Mouse (Mus musculus): ENCODE data around the gene Dlgap1. TPM values are rescaled to one million over a fixed set of nuclear protein-coding genes. Genes with fewer than 3 reads are reported as not detected.
A peak's percentile ranks its signal among the peaks of the same experiment; 100 is the strongest.

Dlgap1 gene
- polyA plus RNA-seq, 1 experiment from 2014 or later: 1.1 TPM

GRCm38 (mm10) chr17:70690174-70690573, 721.3 kb downstream of the Dlgap1 start:
- H3K4me1 ChIP-seq: peaks cover 19% of the 10 kb centered on the region
- H3K9me3 ChIP-seq: no peaks in the 10 kb centered on the region
- no peaks in the 10 kb centered on the region for H3K27me3 ChIP-seq (replicated peaks; ENCODE audit: low read depth, poor library complexity, severe bottlenecking)
- WGBS: 84% methylated on average over 6 of the region's 6 CpGs
- no peak overlapping the region for H3K27ac ChIP-seq (replicated peaks)
- no peaks in the 10 kb centered on the region for H3K36me3 ChIP-seq (replicated peaks)
- H3K4me3 ChIP-seq: no peak overlapping the region
- no peak for DNase-seq (ENCODE audit: low spot score)

DNA sequence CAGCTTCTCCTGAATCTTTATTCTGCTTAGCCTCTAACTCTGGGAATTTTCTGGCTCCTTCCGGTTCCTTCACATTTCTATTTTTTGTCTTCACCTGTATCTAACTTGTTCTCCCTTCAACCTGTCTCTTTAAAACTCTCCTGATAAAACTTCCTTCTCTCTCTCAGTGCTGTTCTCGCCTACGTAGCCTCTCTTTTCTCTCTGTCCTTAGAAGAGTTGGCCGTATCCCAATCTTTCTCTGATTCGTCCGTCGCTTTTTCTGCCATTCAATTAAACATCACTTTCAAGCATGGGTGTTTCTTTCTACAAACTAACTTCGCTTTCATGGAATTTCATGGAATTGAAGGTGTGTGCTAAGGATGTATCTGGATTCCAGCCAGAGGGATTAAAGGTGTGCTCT, 721.7 kb downstream of the Dlgap1 start:
- DNase-seq (ENCODE audit: low spot score): no peak
- 91% methylated on average over 8 of the region's 8 CpGs for WGBS

GRCm38 (mm10) chr17:70706976-70707818, 738.3 kb downstream of the Dlgap1 start:
- peak overlapping the region; percentile 47 for H3K4me3 ChIP-seq
- H3K27ac ChIP-seq (replicated peaks): peak overlapping the region; percentile 15; the same call in 1 of the 2 replicates
- peaks cover 22% of the 10 kb centered on the region for H3K27me3 ChIP-seq (replicated peaks; ENCODE audit: low read depth, poor library complexity, severe bottlenecking)
- H3K36me3 ChIP-seq (replicated peaks): no peaks in the 10 kb centered on the region
- H3K4me1 ChIP-seq: peaks cover 15% of the 10 kb centered on the region
- DNase-seq (ENCODE audit: low spot score): peak; percentile 90
- WGBS: 4% methylated on average over 28 of the region's 28 CpGs
- H3K9me3 ChIP-seq: no peaks in the 10 kb centered on the region

More for the DNA sequence above, 721.7 kb downstream of the Dlgap1 start:
- Histone ChIP-seq H3K4me1 (peaks cover 15% of the 10 kb centered on the region), H3K27ac (replicated peaks) (no peak overlapping the region), H3K36me3 (replicated peaks) (no peaks in the 10 kb centered on the region), H3K9me3 (no peaks in the 10 kb centered on the region), H3K27me3 (replicated peaks; ENCODE audit: low read depth, poor library complexity, severe bottlenecking) (no peaks in the 10 kb centered on the region), H3K4me3 (no peak overlapping the region)

DNA sequence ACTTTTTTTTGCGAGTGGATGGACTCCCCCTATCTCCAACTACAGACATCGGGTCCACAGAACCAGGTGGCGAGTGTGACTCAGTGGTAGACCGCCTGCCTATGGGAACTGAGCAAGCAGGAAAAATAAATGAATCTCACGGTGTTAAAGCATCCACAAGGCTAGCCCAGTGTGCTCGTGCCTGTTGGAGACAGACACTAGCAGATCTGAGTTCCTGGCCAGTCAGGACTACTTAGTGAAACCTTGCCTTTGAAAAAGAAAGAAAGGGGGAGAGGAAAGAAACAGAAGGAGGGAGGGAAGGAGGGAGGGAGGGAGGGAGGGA, 738.9 kb downstream of the Dlgap1 start:
- Histone ChIP-seq H3K36me3 (replicated peaks) (no peaks in the 10 kb centered on the region), H3K4me1 (peaks cover 17% of the 10 kb centered on the region), H3K4me3 (peak overlapping the region; percentile 47; the same call in 1 of the 2 replicates), H3K9me3 (no peaks in the 10 kb centered on the region), H3K27me3 (replicated peaks; ENCODE audit: low read depth, poor library complexity, severe bottlenecking) (peaks cover 22% of the 10 kb centered on the region), H3K27ac (replicated peaks) (no peak overlapping the region)
- 35% methylated on average over 6 of the region's 6 CpGs for whole genome bisulfite sequencing
- peak; percentile 23 for DNase-seq (ENCODE audit: low spot score)

DNA sequence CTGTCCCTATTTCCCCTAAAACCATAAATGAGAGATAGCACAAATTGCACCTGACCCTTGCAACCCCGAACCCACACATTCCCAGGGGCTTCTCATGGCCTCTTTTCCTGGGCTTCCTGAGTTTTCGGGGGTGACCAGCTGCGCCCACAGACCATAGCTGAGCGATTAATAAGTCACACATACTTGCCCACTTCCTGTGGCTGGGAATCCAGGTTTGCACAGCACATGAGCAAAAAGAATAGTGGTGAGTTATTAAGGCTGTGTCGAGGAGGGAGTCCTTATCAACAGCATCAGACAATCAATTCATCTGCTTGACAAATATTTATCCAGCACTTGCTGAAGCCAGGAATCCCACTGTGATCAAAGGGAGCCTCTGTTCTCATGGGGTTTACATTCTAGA, 740.7 kb downstream of the Dlgap1 start:
- Histone ChIP-seq H3K27me3 (replicated peaks; ENCODE audit: low read depth, poor library complexity, severe bottlenecking) (peaks cover 22% of the 10 kb centered on the region), H3K27ac (replicated peaks) (no peak overlapping the region), H3K4me1 (peaks cover 24% of the 10 kb centered on the region), H3K4me3 (no peak overlapping the region), H3K36me3 (replicated peaks) (no peaks in the 10 kb centered on the region), H3K9me3 (no peaks in the 10 kb centered on the region)
- 72% methylated on average over 5 of the region's 5 CpGs for WGBS
- DNase-seq (ENCODE audit: low spot score): no peak

DNA sequence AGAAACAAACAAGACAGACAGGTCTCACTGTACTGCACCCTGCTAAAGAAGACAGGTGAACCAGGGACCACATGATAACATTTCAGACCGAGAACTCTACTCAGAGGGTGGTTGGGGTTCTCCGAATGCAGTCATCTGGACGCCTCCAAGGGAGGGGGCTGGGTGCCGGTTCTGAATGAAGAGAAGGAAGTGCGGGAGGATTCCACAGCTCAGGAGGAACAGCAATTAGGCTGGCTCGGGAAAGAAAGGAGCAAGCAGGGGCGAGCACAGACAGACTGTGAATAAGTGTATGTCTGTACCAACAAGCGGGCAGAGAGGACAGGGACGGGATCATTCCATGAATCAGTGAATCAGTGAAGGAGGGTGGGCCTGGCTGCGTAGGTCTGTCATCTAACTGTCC, 744.6 kb downstream of the Dlgap1 start:
- H3K27me3 ChIP-seq (replicated peaks; ENCODE audit: low read depth, poor library complexity, severe bottlenecking): peaks cover 11% of the 10 kb centered on the region; the same call in 1 of the 2 replicates
- DNase-seq (ENCODE audit: low spot score): no peak
- no peak overlapping the region for H3K27ac ChIP-seq (replicated peaks)
- peaks cover 9% of the 10 kb centered on the region; the same call in 1 of the 2 replicates for H3K4me1 ChIP-seq
- H3K36me3 ChIP-seq (replicated peaks): no peaks in the 10 kb centered on the region
- no peak overlapping the region for H3K4me3 ChIP-seq
- 62% methylated on average over 10 of the region's 10 CpGs for WGBS
- H3K9me3 ChIP-seq: no peaks in the 10 kb centered on the region

DNA sequence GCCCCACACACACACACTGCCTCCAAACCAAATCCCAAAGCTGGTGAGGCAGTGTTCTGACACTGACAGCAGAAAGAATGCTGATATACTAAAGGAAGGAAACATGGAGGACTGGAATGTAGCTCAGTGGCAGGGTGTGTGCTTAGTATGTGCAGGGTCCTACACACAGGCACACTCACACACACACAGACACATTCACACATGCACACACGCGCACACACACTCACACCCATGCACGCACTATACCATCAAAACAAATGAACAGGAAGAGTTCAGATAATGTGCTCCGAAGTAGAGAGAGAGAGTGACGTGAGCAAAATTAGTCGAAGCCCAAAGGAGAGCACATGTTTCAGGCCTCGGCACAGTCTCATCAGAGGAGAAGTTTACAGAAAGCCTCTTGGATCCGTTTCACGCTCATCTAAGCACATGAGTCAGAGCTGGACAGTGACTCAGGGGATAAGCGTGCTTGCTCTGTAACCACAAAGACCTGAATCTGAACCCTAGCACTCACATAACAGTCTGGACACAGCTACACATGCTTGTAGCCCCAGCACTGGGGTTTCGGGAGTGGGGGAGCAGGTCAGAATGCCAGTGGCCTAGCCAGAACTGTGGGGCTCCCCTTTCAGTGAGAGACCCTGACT, 750.9 kb downstream of the Dlgap1 start:
- Histone ChIP-seq H3K9me3 (no peaks in the 10 kb centered on the region), H3K4me1 (peaks cover 17% of the 10 kb centered on the region), H3K36me3 (replicated peaks) (no peaks in the 10 kb centered on the region), H3K27ac (replicated peaks) (no peak overlapping the region; the same call in 1 of the 2 replicates), H3K4me3 (no peak overlapping the region), H3K27me3 (replicated peaks; ENCODE audit: low read depth, poor library complexity, severe bottlenecking) (no peaks in the 10 kb centered on the region)
- no peak for DNase-seq (ENCODE audit: low spot score)
- WGBS: 84% methylated on average over 11 of the region's 11 CpGs

DNA sequence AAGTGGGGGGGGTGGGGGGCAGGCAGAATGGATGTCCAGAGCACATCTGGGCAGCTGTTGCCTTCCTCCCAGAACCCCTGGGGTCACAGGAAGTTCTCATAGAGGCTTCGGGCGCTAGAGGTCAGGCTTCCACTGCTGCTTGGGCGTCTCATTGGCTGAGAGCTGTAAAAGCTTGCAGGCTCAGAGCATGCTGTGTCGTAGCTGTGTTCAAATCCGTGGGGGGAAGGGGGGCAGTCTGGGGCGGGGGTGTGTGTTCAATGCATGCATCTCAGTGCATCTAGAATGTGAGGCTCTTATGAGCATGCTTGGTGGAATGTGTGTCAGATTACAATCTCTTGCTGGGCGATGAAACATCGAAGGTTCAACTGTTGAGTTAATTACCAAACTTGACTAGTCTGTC, 751.9 kb downstream of the Dlgap1 start:
- Histone ChIP-seq H3K4me3 (no peak overlapping the region), H3K4me1 (peaks cover 17% of the 10 kb centered on the region), H3K27ac (replicated peaks) (no peak overlapping the region), H3K36me3 (replicated peaks) (no peaks in the 10 kb centered on the region), H3K9me3 (no peaks in the 10 kb centered on the region), H3K27me3 (replicated peaks; ENCODE audit: low read depth, poor library complexity, severe bottlenecking) (no peaks in the 10 kb centered on the region)
- 13% methylated on average over 8 of the region's 8 CpGs for WGBS
- peak; percentile 71 for DNase-seq (ENCODE audit: low spot score)

GRCm38 (mm10) chr17:70722146-70722545, 753.3 kb downstream of the Dlgap1 start:
- Histone ChIP-seq H3K27me3 (replicated peaks; ENCODE audit: low read depth, poor library complexity, severe bottlenecking) (no peaks in the 10 kb centered on the region), H3K9me3 (no peaks in the 10 kb centered on the region), H3K36me3 (replicated peaks) (no peaks in the 10 kb centered on the region), H3K27ac (replicated peaks) (no peak overlapping the region), H3K4me1 (peaks cover 17% of the 10 kb centered on the region), H3K4me3 (no peak overlapping the region)
- no peak for DNase-seq (ENCODE audit: low spot score)
- 76% methylated on average over 3 of the region's 3 CpGs for WGBS

- H3K27ac ChIP-seq (replicated peaks): no peak overlapping the region
These were observed 759.9 kb downstream of the Dlgap1 start for GRCm38 (mm10) chr17:70728719-70729281.

GRCm38 (mm10) chr17:70734728-70735127, 765.9 kb downstream of the Dlgap1 start:
- 91% methylated on average over 3 of the region's 3 CpGs for WGBS
- no peak overlapping the region for H3K4me3 ChIP-seq

More at GRCm38 (mm10) chr17:70728719-70729281, 759.9 kb downstream of the Dlgap1 start:
- WGBS: 92% methylated on average over 5 of the region's 5 CpGs
- H3K9me3 ChIP-seq: no peaks in the 10 kb centered on the region
- no peaks in the 10 kb centered on the region for H3K36me3 ChIP-seq (replicated peaks)
- no peak for DNase-seq (ENCODE audit: low spot score)
- no peaks in the 10 kb centered on the region for H3K27me3 ChIP-seq (replicated peaks; ENCODE audit: low read depth, poor library complexity, severe bottlenecking)
- no peaks in the 10 kb centered on the region for H3K4me1 ChIP-seq
- H3K4me3 ChIP-seq: no peak overlapping the region

GRCm38 (mm10) chr17:70735396-70735795, 766.5 kb downstream of the Dlgap1 start:
- no peaks in the 10 kb centered on the region for H3K36me3 ChIP-seq (replicated peaks)
- H3K4me1 ChIP-seq: peaks cover 21% of the 10 kb centered on the region
- H3K27me3 ChIP-seq (replicated peaks; ENCODE audit: low read depth, poor library complexity, severe bottlenecking): no peaks in the 10 kb centered on the region
- H3K9me3 ChIP-seq: no peaks in the 10 kb centered on the region
- no peak for DNase-seq (ENCODE audit: low spot score)
- WGBS: 90% methylated on average over 3 of the region's 3 CpGs
- no peak overlapping the region for H3K27ac ChIP-seq (replicated peaks)
- no peak overlapping the region for H3K4me3 ChIP-seq

More at GRCm38 (mm10) chr17:70734728-70735127, 765.9 kb downstream of the Dlgap1 start:
- Histone ChIP-seq H3K9me3 (no peaks in the 10 kb centered on the region), H3K36me3 (replicated peaks) (no peaks in the 10 kb centered on the region), H3K27me3 (replicated peaks; ENCODE audit: low read depth, poor library complexity, severe bottlenecking) (no peaks in the 10 kb centered on the region), H3K27ac (replicated peaks) (no peak overlapping the region), H3K4me1 (peaks cover 21% of the 10 kb centered on the region)
- no peak for DNase-seq (ENCODE audit: low spot score)
